Mouse (Mus musculus): ENCODE results near the gene Prkce. TPM values are rescaled to one million over a fixed set of nuclear protein-coding genes. Genes with fewer than 3 reads are reported as not detected.

The Prkce gene
- total and polyA plus RNA-seq, 2 experiments from 2014 or later: 91.3 to 94.3 TPM

GRCm38 (mm10) chr17:86352247-86353037 lies 184.9 kb downstream of the Prkce start:
- Histone ChIP-seq H3K9ac (no peak overlapping the region), H3K27ac (ENCODE audit: low read depth, low read length) (peak overlapping the region; percentile 40), H3K9me3 (ENCODE audit: low read length) (no peaks in the 10 kb centered on the region), H3K4me3 (ENCODE audit: low read depth, low read length) (no peak overlapping the region), H3K36me3 (ENCODE audit: insufficient read depth) (no peaks in the 10 kb centered on the region), H3K4me1 (ENCODE audit: insufficient read depth) (peaks cover 26% of the 10 kb centered on the region), H3K4me2 (ENCODE audit: low read depth) (no peak overlapping the region), H3K27me3 (ENCODE audit: insufficient read depth, low read length) (no peaks in the 10 kb centered on the region)
- peak; percentile 42 for ATAC-seq
- no peak for TF ChIP-seq CTCF (IDR thresholded peaks at IDR 0.05; ENCODE audit: low read depth)
- peak; percentile 37 for DNase-seq
- WGBS: 81% methylated on average over 12 of the region's 12 CpGs

GRCm38 (mm10) chr17:86353679-86354078 lies 186.1 kb downstream of the Prkce start:
- WGBS: 42% methylated on average over 4 of the region's 4 CpGs
- Histone ChIP-seq H3K9me3 (ENCODE audit: low read length) (no peaks in the 10 kb centered on the region), H3K27me3 (ENCODE audit: insufficient read depth, low read length) (no peaks in the 10 kb centered on the region), H3K4me3 (ENCODE audit: low read depth, low read length) (no peak overlapping the region), H3K4me2 (ENCODE audit: low read depth) (no peak overlapping the region), H3K9ac (no peak overlapping the region), H3K36me3 (ENCODE audit: insufficient read depth) (no peaks in the 10 kb centered on the region), H3K27ac (ENCODE audit: low read depth, low read length) (no peak overlapping the region), H3K4me1 (ENCODE audit: insufficient read depth) (peaks cover 30% of the 10 kb centered on the region)
- no peak for TF ChIP-seq CTCF (IDR thresholded peaks at IDR 0.05; ENCODE audit: low read depth)
- ATAC-seq: peak; percentile 8; the same call in 1 of the 2 replicates
- DNase-seq: no peak

GRCm38 (mm10) chr17:86354101-86354500 lies 186.5 kb downstream of the Prkce start:
- Histone ChIP-seq H3K4me3 (ENCODE audit: low read depth, low read length) (no peak overlapping the region), H3K4me2 (ENCODE audit: low read depth) (no peak overlapping the region), H3K27me3 (ENCODE audit: insufficient read depth, low read length) (no peaks in the 10 kb centered on the region), H3K9me3 (ENCODE audit: low read length) (no peaks in the 10 kb centered on the region), H3K9ac (no peak overlapping the region), H3K4me1 (ENCODE audit: insufficient read depth) (peaks cover 30% of the 10 kb centered on the region), H3K36me3 (ENCODE audit: insufficient read depth) (no peaks in the 10 kb centered on the region), H3K27ac (ENCODE audit: low read depth, low read length) (no peak overlapping the region)
- 67% methylated on average over 4 of the region's 4 CpGs for WGBS
- ATAC-seq (no peak), DNase-seq (no peak)
- no peak for TF ChIP-seq CTCF (IDR thresholded peaks at IDR 0.05; ENCODE audit: low read depth)

GRCm38 (mm10) chr17:86354896-86355295 lies 187.3 kb downstream of the Prkce start:
- DNase-seq: no peak
- TF ChIP-seq CTCF (IDR thresholded peaks at IDR 0.05; ENCODE audit: low read depth): no peak
- ATAC-seq: no peak
- Histone ChIP-seq H3K36me3 (ENCODE audit: insufficient read depth) (no peaks in the 10 kb centered on the region), H3K4me1 (ENCODE audit: insufficient read depth) (peaks cover 30% of the 10 kb centered on the region), H3K27me3 (ENCODE audit: insufficient read depth, low read length) (no peaks in the 10 kb centered on the region), H3K9ac (no peak overlapping the region), H3K27ac (ENCODE audit: low read depth, low read length) (no peak overlapping the region), H3K9me3 (ENCODE audit: low read length) (no peaks in the 10 kb centered on the region), H3K4me2 (ENCODE audit: low read depth) (no peak overlapping the region), H3K4me3 (ENCODE audit: low read depth, low read length) (no peak overlapping the region)
- 88% methylated on average over 3 of the region's 3 CpGs for WGBS

DNA sequence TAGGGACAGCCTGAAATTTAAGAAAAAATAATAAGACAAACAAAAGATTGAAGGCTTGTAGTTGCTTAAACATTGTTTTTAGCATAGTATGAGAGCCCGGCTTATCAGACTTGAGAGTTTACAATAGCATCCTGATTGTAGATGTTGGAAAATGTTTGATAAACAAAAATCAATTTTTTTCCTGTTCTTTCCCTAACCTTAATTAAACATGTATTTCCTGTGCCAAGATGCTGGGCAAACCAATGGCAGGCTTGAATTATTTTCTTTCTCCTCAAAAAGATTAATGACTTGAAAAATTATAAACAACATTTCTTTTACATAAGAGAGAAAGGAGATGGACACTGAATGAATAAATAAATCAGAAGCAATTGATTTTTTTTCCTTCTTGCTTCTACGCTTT lies 187.7 kb downstream of the Prkce start:
- TF ChIP-seq CTCF (IDR thresholded peaks at IDR 0.05; ENCODE audit: low read depth): no peak
- Histone ChIP-seq H3K27me3 (ENCODE audit: insufficient read depth, low read length) (no peaks in the 10 kb centered on the region), H3K36me3 (ENCODE audit: insufficient read depth) (no peaks in the 10 kb centered on the region), H3K9me3 (ENCODE audit: low read length) (no peaks in the 10 kb centered on the region), H3K27ac (ENCODE audit: low read depth, low read length) (no peak overlapping the region), H3K9ac (no peak overlapping the region), H3K4me3 (ENCODE audit: low read depth, low read length) (no peak overlapping the region), H3K4me1 (ENCODE audit: insufficient read depth) (peaks cover 30% of the 10 kb centered on the region), H3K4me2 (ENCODE audit: low read depth) (no peak overlapping the region)
- WGBS: 58% methylated on average over 2 of the region's 2 CpGs
- ATAC-seq (no peak), DNase-seq (no peak)

DNA sequence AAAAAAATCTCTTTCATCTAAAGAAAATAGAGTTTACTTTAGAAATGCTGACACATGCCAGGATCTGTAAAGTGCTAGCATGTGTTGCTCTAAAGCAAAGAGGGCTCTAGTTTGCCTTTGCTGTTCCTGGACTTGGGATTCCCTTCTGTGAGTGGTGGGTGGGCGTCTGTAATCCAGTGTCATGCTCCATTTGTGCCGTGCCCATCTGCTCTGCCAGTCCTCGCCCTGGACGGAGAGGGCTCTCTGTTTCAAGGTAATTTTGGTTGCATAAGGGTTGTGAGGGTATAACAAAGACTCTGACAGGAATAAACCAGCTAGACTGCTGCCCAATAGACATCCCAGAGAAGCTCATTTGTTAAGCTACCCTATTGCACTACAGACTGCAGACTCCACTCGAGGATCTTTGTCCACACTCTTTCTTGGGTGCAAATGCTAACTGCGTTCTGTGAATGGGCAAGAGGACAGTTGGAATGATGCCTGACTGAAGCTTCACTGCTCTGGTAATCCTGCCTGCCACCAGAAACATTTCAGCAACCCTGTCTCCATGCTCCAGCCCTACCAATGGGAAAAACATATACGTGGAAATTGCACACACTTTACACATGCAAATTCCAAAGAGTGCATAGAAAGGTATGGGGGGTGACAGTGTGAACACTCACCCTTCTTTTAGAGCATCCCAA lies 188.3 kb downstream of the Prkce start:
- H3K27ac ChIP-seq (ENCODE audit: low read depth, low read length): 0 out of 2 replicates have a peak overlapping the region, but pooled peaks have one; percentile 46
- no peaks in the 10 kb centered on the region for H3K9me3 ChIP-seq (ENCODE audit: low read length)
- no peaks in the 10 kb centered on the region for H3K36me3 ChIP-seq (ENCODE audit: insufficient read depth)
- DNase-seq: no peak
- no peak overlapping the region for H3K4me3 ChIP-seq (ENCODE audit: low read depth, low read length)
- H3K9ac ChIP-seq: no peak overlapping the region
- H3K4me1 ChIP-seq (ENCODE audit: insufficient read depth): peaks cover 24% of the 10 kb centered on the region
- no peak for TF ChIP-seq CTCF (IDR thresholded peaks at IDR 0.05; ENCODE audit: low read depth)
- peak; percentile 44; the same call in 1 of the 2 replicates for ATAC-seq
- H3K4me2 ChIP-seq (ENCODE audit: low read depth): no peak overlapping the region
- WGBS: 28% methylated on average over 7 of the region's 7 CpGs
- H3K27me3 ChIP-seq (ENCODE audit: insufficient read depth, low read length): no peaks in the 10 kb centered on the region

GRCm38 (mm10) chr17:86358388-86358787 lies 190.8 kb downstream of the Prkce start:
- Histone ChIP-seq H3K4me1 (ENCODE audit: insufficient read depth) (0 out of 2 replicates have a peak, but pooled peaks cover 9% of the 10 kb centered on the region), H3K4me2 (ENCODE audit: low read depth) (no peak overlapping the region), H3K36me3 (ENCODE audit: insufficient read depth) (no peaks in the 10 kb centered on the region), H3K4me3 (ENCODE audit: low read depth, low read length) (no peak overlapping the region), H3K9ac (no peak overlapping the region), H3K9me3 (ENCODE audit: low read length) (no peaks in the 10 kb centered on the region), H3K27me3 (ENCODE audit: insufficient read depth, low read length) (no peaks in the 10 kb centered on the region), H3K27ac (ENCODE audit: low read depth, low read length) (no peak overlapping the region)
- WGBS: 53% methylated on average over 5 of the region's 5 CpGs
- no peak for ATAC-seq
- no peak for DNase-seq
- no peak for TF ChIP-seq CTCF (IDR thresholded peaks at IDR 0.05; ENCODE audit: low read depth)

All from forebrain, postnatal 0 days (tissue).